ENCODE assay signal across 8 mouse cellular contexts in the genomic region with DNA sequence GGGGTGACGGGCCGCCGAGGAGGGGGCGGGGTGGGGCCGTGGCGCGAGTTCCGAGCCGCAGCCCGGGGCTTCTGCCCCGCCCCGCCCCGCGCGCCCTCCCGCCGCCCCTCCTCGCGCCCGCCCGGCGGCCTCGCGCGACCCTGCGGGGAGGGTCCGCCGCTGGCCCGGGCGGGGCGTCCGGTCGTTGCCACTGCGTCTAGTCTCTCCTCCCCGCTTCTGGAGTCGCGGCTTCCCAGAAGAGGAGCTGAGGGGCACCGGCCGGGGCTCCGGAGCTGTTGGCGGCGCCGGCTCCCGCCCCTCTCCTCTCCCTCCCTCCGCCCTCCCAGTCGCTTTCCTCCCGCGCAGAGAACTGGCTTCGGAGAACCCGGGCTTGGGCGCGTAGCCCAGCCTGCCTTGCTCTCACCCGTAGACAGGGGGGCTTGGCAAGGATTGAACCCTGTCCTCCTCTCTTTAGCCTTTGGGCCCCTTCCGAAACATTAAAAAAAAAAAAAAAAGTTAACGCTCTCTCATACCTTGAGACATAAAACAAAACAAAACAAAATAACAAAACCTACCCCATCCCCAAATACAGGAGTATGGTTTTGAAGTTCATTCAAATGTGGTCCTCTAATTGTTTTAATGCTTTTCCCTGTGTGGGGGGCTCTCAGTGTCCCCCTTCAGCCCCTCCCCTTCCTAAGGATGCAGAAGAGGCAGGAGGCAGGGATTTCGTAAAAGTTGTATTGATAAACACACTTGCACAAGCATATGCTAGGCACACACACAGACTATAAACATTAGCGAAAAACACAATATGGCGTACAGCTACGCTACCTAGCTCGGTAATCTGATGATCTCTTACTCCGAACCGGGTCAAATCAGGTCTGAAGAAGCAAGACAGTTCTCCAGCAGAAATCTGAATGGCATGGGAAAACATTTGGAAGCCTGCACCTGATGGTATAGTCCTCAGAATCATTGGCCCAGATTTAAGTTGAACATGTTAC. TPM values are rescaled to one million over a fixed set of nuclear protein-coding genes. Genes with fewer than 3 reads are reported as not detected.
A peak's percentile ranks its signal among the peaks of the same experiment; 100 is the strongest.
DNase-seq lines count a peak whose midpoint lies in the region; ATAC-seq and TF ChIP-seq lines count a peak whose summit lies in the region.

No protein-coding gene starts in this region.

- H3K9ac ChIP-seq in forebrain, embryonic 14.5 days (ENCODE audit: low read length): peak overlapping the region; percentile 74

- TF ChIP-seq CTCF in lung, adult 2 months (IDR thresholded peaks at IDR 0.05; ENCODE audit: insufficient read depth, low read length): no peak
- no peak for TF ChIP-seq CTCF in olfactory bulb, adult 2 months (IDR thresholded peaks at IDR 0.05; ENCODE audit: insufficient read depth, low read depth, low read length)

- no peaks in the 10 kb centered on the region for H3K27me3 ChIP-seq in forebrain, embryonic 14.5 days (replicated peaks; ENCODE audit: control insufficient read depth, insufficient read depth, low read length)

- no peaks in the 10 kb centered on the region for H3K36me3 ChIP-seq in forebrain, embryonic 14.5 days (ENCODE audit: control insufficient read depth, insufficient read depth, low read length)

- H3K9me3 ChIP-seq in forebrain, embryonic 14.5 days (replicated peaks; ENCODE audit: control insufficient read depth, low read length): no peaks in the 10 kb centered on the region

- peak; percentile 47 for ATAC-seq in cerebellum, adult (ENCODE audit: insufficient number of reproducible peaks, low FRiP score, low TSS enrichment)
- peak; percentile 42 for ATAC-seq in forebrain, embryonic 14.5 days

- intact Hi-C loops in heart, postnatal 25 days (cut with DNase I): loop anchor here (1.0 to 10.0 kb wide), 2 partner anchors 31 to 488 kb away; no protein-coding TSS in a partner anchor

- peak overlapping the region; percentile 98 for H3K27ac ChIP-seq in forebrain, embryonic 14.5 days (ENCODE audit: low read depth, low read length)
- peak overlapping the region; percentile 79 for H3K27ac ChIP-seq in olfactory bulb, adult 2 months (ENCODE audit: insufficient read depth, low read depth, low read length)

- peaks cover 5% of the 10 kb centered on the region; the same call in 1 of the 2 replicates for H3K4me1 ChIP-seq in forebrain, embryonic 14.5 days (ENCODE audit: control insufficient read depth, insufficient read depth, low read length)
- no peaks in the 10 kb centered on the region; the same call in 1 of the 2 replicates for H3K4me1 ChIP-seq in lung, adult 2 months (ENCODE audit: control insufficient read depth, insufficient read depth, low read length)
- peaks cover 2% of the 10 kb centered on the region; the same call in 1 of the 2 replicates for H3K4me1 ChIP-seq in olfactory bulb, adult 2 months (ENCODE audit: control insufficient read depth, insufficient read depth, low read length)

- peak overlapping the region; percentile 76 for H3K4me3 ChIP-seq in forebrain, embryonic 14.5 days (ENCODE audit: low read depth, low read length)
- H3K4me3 ChIP-seq in lung, adult 2 months (replicated peaks; ENCODE audit: extremely low read depth, low read depth, low read length): peak overlapping the region; percentile 96
- H3K4me3 ChIP-seq in olfactory bulb, adult 2 months (ENCODE audit: insufficient read depth, low read depth, low read length): peak overlapping the region; percentile 66

- WGBS in forebrain, embryonic 14.5 days: 2% methylated on average over 14 of the region's 62 CpGs
- under 1% methylated on average over 58 of the region's 62 CpGs for WGBS in lung, adult 2 months
- 1% methylated on average over 33 of the region's 62 CpGs for WGBS in olfactory bulb, adult 2 months

- TF ChIP-seq POLR2A in lung, adult 2 months (IDR thresholded peaks at IDR 0.05; ENCODE audit: borderline replicate concordance, extremely low read depth, low read depth, low read length): peak; percentile 78
- TF ChIP-seq POLR2A in olfactory bulb, adult 2 months (IDR thresholded peaks at IDR 0.05; ENCODE audit: insufficient read depth, low read depth, low read length): no peak

- H3K4me2 ChIP-seq in forebrain, embryonic 14.5 days (ENCODE audit: low read length): peak overlapping the region; percentile 70

- DNase-seq in MEL-GATA-1-ER (ENCODE audit: extremely low read depth, low read depth): peak; percentile 11
- DNase-seq in forebrain, embryonic 14.5 days (ENCODE audit: low spot score): peak; percentile 87
- peak; percentile 75 for DNase-seq in heart, postnatal 25 days (ENCODE audit: low spot score)
- DNase-seq in layer of hippocampus, adult 18-20 months (ENCODE audit: low spot score in 2 of 2): peak; percentile 28 to 61
- DNase-seq in lung, adult 2 months: peak; percentile 79
- peak; percentile 26 for DNase-seq in thymus, postnatal 14 days

RNA-seq across cellular contexts. Expression of a gene that starts 0.6 kb away (rescaled TPM):
- polyA plus RNA-seq in forebrain, embryonic 14.5 days (2014; fragmentation: Nextera tagmentation; extraction: Ambion mirVana): 41.0 and 86.0 TPM in 2 replicates
- 100 to 1,000 TPM; 167 to 189 TPM for total RNA-seq in heart, postnatal 25 days (2021)
- total RNA-seq in layer of hippocampus, adult 18-20 months (2021): 100 to 1,000 TPM; 259 to 306 TPM
- polyA plus RNA-seq in lung, adult 2 months (2012; rRNA removed): 29.9 and 30.7 TPM in 2 replicates
- polyA plus RNA-seq in olfactory bulb, adult 2 months (2012; ENCODE audit: insufficient read depth, insufficient read length, low replicate concordance, missing spikeins): 72.7 and 297 TPM in 2 replicates

Comparison
In these comparisons a context has a peak if more than half of its experiments do, and no peak if none do; other contexts are left out.
1. Peak in every context shown above with its lines: DNase-seq, ATAC-seq, H3K4me3 ChIP-seq and H3K27ac ChIP-seq.
2. DNase-seq: peak in every context shown above with its lines; median percentile 87 in forebrain, embryonic 14.5 days; 79 in lung, adult 2 months; 75 in heart, postnatal 25 days; 44 in layer of hippocampus, adult 18-20 months; 26 in thymus, postnatal 14 days; 11 in MEL-GATA-1-ER.